Comparison of ENCODE assay signal across 14 mouse cellular contexts in the genomic region with DNA sequence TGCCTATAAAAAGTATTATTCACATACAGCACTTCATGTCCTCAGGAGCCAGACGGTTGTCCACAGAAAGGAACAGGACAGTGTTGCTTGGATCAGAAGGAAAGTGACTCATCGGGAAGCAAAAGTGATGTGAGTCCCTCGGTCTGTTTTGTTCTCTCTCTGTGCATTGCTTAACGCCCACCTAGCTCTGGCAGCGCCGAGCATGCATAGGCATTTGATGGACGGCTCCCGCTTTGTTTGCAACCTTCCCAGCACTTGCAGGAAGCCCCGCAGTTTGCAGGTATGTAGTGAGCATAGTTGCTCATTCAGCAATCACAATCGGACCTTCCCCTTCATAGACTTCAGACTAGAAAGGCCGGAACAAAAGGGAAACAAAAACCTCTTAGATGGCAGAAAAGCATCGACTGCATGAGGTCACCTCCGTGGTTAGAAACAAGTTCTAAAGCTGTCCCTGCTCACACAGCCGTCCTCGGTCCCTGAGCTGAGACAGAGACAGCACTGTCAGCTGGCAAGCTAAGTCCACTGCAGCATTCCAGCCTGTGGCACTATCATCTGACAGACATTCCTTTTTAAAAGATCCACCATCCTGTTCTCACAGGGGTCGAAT. TPM values are rescaled to one million over a fixed set of nuclear protein-coding genes. Genes with fewer than 3 reads are reported as not detected.
DNase-seq lines count a peak whose midpoint lies in the region; ATAC-seq and TF ChIP-seq lines count a peak whose summit lies in the region.
"Had no signal": no experiment of that assay in that cellular context is flagged by ENCODE, and none has a peak within 500 bp of the region (broad histone marks: within the 10 kb centered on the region; RNA-seq: fewer than 3 reads in every experiment).

No protein-coding gene starts in this region.

- no peak for ATAC-seq in heart, embryonic 15.5 days (replicated peaks; ENCODE audit: insufficient number of reproducible peaks, insufficient read depth, low FRiP score, low read depth)
- no peak for ATAC-seq in lung, embryonic 14.5 days (ENCODE audit: insufficient read depth)

- no peaks in the 10 kb centered on the region for H3K27me3 ChIP-seq in heart, embryonic 15.5 days
- H3K27me3 ChIP-seq in lung, embryonic 14.5 days (ENCODE audit: insufficient read depth, low read length): no peaks in the 10 kb centered on the region

- TF ChIP-seq CTCF in lung, embryonic 14.5 days (IDR thresholded peaks at IDR 0.05; ENCODE audit: low read depth): no peak

- H3K79me2 ChIP-seq in macrophage (ENCODE audit: inconsistent target): no peaks in the 10 kb centered on the region

- WGBS in heart, embryonic 15.5 days: 30% methylated on average over 16 of the region's 16 CpGs
- WGBS in lung, embryonic 14.5 days: 40% methylated on average over 16 of the region's 16 CpGs
- 37% methylated on average over 16 of the region's 16 CpGs for WGBS in macrophage (ENCODE audit: missing documents)

- H3K27ac ChIP-seq in heart, embryonic 15.5 days: no peak overlapping the region
- H3K27ac ChIP-seq in lung, embryonic 14.5 days (ENCODE audit: low read depth): no peak overlapping the region
- H3K27ac ChIP-seq in macrophage: peak overlapping the region; percentile 12
- H3K27ac ChIP-seq: limb, embryonic 13.5 days had no signal

- H3K9me3 ChIP-seq in heart, embryonic 15.5 days (replicated peaks): no peaks in the 10 kb centered on the region
- no peaks in the 10 kb centered on the region for H3K9me3 ChIP-seq in lung, embryonic 14.5 days (ENCODE audit: low read depth, low read length)
- H3K9me3 ChIP-seq: limb, embryonic 13.5 days had no signal

- H3K4me3 ChIP-seq in heart, embryonic 15.5 days: no peak overlapping the region
- H3K4me3 ChIP-seq in lung, embryonic 14.5 days (ENCODE audit: low read depth, low read length): no peak overlapping the region
- H3K4me3 ChIP-seq in macrophage (ENCODE audit: inconsistent target): peak overlapping the region; percentile 20; the same call in 1 of the 2 replicates
- H3K4me3 ChIP-seq: erythroblast, embryonic 14.5 days; limb, embryonic 13.5 days had no signal

- peak overlapping the region; percentile 11; the same call in 1 of the 2 replicates for H3K4me2 ChIP-seq in heart, embryonic 15.5 days
- no peak overlapping the region for H3K4me2 ChIP-seq in lung, embryonic 14.5 days
- H3K4me2 ChIP-seq: limb, embryonic 13.5 days had no signal

- no peak overlapping the region for H3K9ac ChIP-seq in heart, embryonic 15.5 days
- H3K9ac ChIP-seq in lung, embryonic 14.5 days: no peak overlapping the region
- H3K9ac ChIP-seq: limb, embryonic 13.5 days had no signal

- H3K4me1 ChIP-seq in heart, embryonic 15.5 days (replicated peaks): no peaks in the 10 kb centered on the region
- peaks cover 5% of the 10 kb centered on the region; the same call in 1 of the 2 replicates for H3K4me1 ChIP-seq in lung, embryonic 14.5 days (ENCODE audit: insufficient read depth)

- no peaks in the 10 kb centered on the region for H3K36me3 ChIP-seq in heart, embryonic 15.5 days
- no peaks in the 10 kb centered on the region for H3K36me3 ChIP-seq in lung, embryonic 14.5 days (ENCODE audit: insufficient read depth)
- H3K36me3 ChIP-seq in macrophage (ENCODE audit: inconsistent target): no peaks in the 10 kb centered on the region
- H3K36me3 ChIP-seq: limb, embryonic 13.5 days had no signal

- DNase-seq in heart, adult 18-20 months: no peak
- DNase-seq in lung, embryonic 14.5 days: peak; percentile 10
- DNase-seq in lung, postnatal 36 days: no peak
- peak; percentile 69 for DNase-seq in brain, adult 2 months (ENCODE audit: low read depth, low spot score)
- DNase-seq in cerebellum, adult 11 months: no peak
- DNase-seq: adrenal gland, postnatal 25 days; cerebellum, adult 18-20 months; kidney, adult 11 months; kidney, postnatal 25 days; lung, adult 2 months had no signal

RNA-seq across cellular contexts. Expression of a gene that starts 11.8 kb away (rescaled TPM):
- polyA plus RNA-seq in heart, embryonic 15.5 days (2015; fragmentation: Nextera tagmentation; extraction: Ambion mirVana): not detected in 2 replicates
- total RNA-seq in heart, adult 18-20 months (2021): under 1 TPM in 1 of 2 experiments, not detected in 1; 0.05 TPM
- 0.03 TPM in 1 of 2 replicates, not detected in the other for polyA plus RNA-seq in lung, embryonic 14.5 days (2014; fragmentation: Nextera tagmentation; extraction: Ambion mirVana)
- total RNA-seq in macrophage (2018; cell fraction: chromatin; rRNA removed): not detected
- total RNA-seq in macrophage (2018; cell fraction: cytosol; rRNA removed): under 1 TPM in 1 of 26 experiments, not detected in 25; 0.04 TPM
- under 1 TPM in 2 of 26 experiments, not detected in 24; 0.13 to 0.15 TPM for total RNA-seq in macrophage (2018; cell fraction: nucleus; rRNA removed)
- 0.01 TPM in 1 of 3 replicates, not detected in the others for polyA plus RNA-seq in macrophage (2018)
- polyA plus RNA-seq: erythroblast, embryonic 14.5 days; lung, adult 2 months had no signal

Comparison
In these comparisons a context has a peak if more than half of its experiments do, and no peak if none do; other contexts are left out.
1. DNase-seq: peak in lung, embryonic 14.5 days (single experiment) and brain, adult 2 months (single experiment); none in heart, adult 18-20 months (0 of 2), lung, postnatal 36 days (single experiment) and cerebellum, adult 11 months (single experiment).